Mouse (Mus musculus) hindbrain, embryonic 13.5 days (tissue): ENCODE results near the gene Matk. TPM values are rescaled to one million over a fixed set of nuclear protein-coding genes. Genes with fewer than 3 reads are reported as not detected.

Experiments used
- ATAC-seq: fragments of 200-750 bp; cut with Nextera tagmentation; 2 replicates; pipeline ENCODE4 v1.8.0; 2017; ENCODE audit warnings: moderate TSS enrichment; ENCODE audit not compliant: low FRiP score
- H3K27ac ChIP-seq: fragments of 300-500 bp; sonication (generic); 2 replicates; pipeline ENCODE4 v1.5.1; 2015; ENCODE audit warnings: inconsistent platforms, mild to moderate bottlenecking, moderate library complexity
- H3K27me3 ChIP-seq: fragments of 300-500 bp; sonication (generic); 2 replicates; pipeline ENCODE4 v1.6.1; 2015; ENCODE audit warnings: mild to moderate bottlenecking, inconsistent platforms
- H3K36me3 ChIP-seq: fragments of 300-500 bp; sonication (generic); 2 replicates; pipeline ENCODE4 v1.6.1; 2015; ENCODE audit warnings: mild to moderate bottlenecking, inconsistent platforms
- H3K4me1 ChIP-seq: fragments of 300-500 bp; sonication (generic); replicated peaks from 2 replicates; pipeline ENCODE4 v1.6.1; 2015; ENCODE audit warnings: inconsistent platforms
- H3K4me2 ChIP-seq: fragments of 300-500 bp; sonication (generic); 2 replicates; pipeline ENCODE4 v1.6.1; 2015; ENCODE audit warnings: inconsistent platforms, mild to moderate bottlenecking, moderate library complexity
- H3K4me3 ChIP-seq: fragments of 300-500 bp; sonication (generic); 2 replicates; pipeline ENCODE4 v1.5.1; 2015; ENCODE audit warnings: mild to moderate bottlenecking, inconsistent platforms
- H3K9ac ChIP-seq: fragments of 300-500 bp; sonication (generic); 2 replicates; pipeline ENCODE4 v1.6.1; 2015; ENCODE audit warnings: mild to moderate bottlenecking, inconsistent platforms
- H3K9me3 ChIP-seq: fragments of 300-500 bp; sonication (generic); 2 replicates; pipeline ENCODE4 v1.6.1; 2016; ENCODE audit warnings: inconsistent platforms
- WGBS: fragments of 180-500 bp; shearing (Covaris S2); methylation state at CpG from one replicate; pipeline ENCODE4 v1.1.7; 2015; 5-methylcytosine and 5-hydroxymethylcytosine counted together
- polyA plus RNA-seq: library from polyadenylated mRNA; unstranded; fragments of >200 nt; fragmentation: Nextera tagmentation; extraction: Ambion mirVana; gene quantifications from 2 replicates; pipeline ENCODE4 v1.2.1, GENCODE M21; 2015

Gene Matk
- polyA plus RNA-seq, 1 experiment from 2014 or later, result 16.4 TPM

DNA sequence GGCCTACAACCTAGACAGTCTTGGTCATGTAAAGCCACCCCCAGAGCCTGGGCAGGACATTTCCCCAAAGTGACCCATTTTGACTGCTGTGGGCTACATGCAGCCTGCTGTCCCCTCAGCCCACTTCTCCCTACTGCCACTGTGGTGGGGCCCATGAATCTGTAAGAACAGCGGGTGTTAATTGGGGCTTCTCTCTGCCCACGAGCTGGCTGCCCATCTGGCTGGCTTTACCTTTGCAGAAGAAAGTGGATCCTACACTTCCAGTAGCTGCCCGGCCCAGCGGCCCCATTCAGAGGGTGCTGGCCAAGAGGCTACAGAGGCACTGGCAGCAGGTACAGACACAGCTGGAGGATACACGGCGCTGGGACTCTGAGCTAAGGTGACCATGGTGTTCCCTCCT is 7.6 kb upstream of the Matk start:
- Histone ChIP-seq H3K4me3 (no peak overlapping the region), H3K4me2 (no peak overlapping the region), H3K27ac (no peak overlapping the region), H3K9ac (no peak overlapping the region), H3K36me3 (peaks cover 54% of the 10 kb centered on the region), H3K27me3 (peaks cover 64% of the 10 kb centered on the region), H3K9me3 (no peaks in the 10 kb centered on the region), H3K4me1 (peaks cover 5% of the 10 kb centered on the region; the same call in 1 of the 2 replicates)
- 95% methylated on average over 6 of the region's 6 CpGs for WGBS
- no peak for ATAC-seq

DNA sequence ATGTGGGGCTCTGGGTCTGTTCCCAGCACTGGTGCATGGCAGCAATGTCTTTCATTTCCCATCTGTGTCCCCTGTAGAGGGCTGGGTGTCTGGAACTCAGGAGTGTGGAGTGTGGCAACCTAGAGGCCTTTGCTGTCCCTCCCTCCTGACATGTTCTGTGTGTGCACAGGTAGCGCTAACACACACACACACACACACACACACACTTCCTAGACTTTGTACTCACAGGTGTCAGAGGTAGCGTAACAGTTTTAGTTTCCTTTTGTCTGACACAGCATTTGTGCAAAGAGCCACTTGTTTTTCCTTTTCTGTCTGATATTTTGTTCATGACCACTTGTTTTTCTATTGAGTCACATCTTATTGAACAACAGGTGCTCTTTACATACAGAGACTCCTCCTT is 4.9 kb upstream of the Matk start:
- H3K4me1 ChIP-seq, result peaks cover 15% of the 10 kb centered on the region
- H3K9me3 ChIP-seq, result no peaks in the 10 kb centered on the region
- 98% methylated on average over 2 of the region's 2 CpGs for WGBS
- no peak overlapping the region for H3K4me2 ChIP-seq
- ATAC-seq, result no peak
- peaks cover 72% of the 10 kb centered on the region for H3K27me3 ChIP-seq
- no peak overlapping the region for H3K9ac ChIP-seq
- no peak overlapping the region for H3K27ac ChIP-seq
- peaks cover 50% of the 10 kb centered on the region for H3K36me3 ChIP-seq
- H3K4me3 ChIP-seq, result no peak overlapping the region

DNA sequence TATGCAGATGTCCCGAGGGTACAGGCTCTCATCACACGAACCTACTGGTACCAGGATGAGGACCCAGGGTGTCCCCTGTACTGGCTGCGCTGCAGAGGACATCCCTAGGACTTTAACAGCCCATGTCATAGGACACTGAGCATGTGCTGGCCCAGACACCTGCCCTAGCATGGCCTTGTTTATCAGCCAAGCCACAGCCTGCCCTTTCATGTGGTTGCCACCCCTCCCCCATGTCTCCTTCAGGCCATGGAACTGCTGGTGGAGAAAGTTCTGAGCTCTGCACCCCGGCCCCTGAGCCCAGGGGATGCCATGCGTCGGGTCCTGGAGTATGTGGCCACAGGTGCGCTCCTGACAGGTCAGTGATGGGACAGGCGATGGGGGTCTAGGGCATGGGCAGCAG is 3.3 kb upstream of the Matk start:
- peaks cover 21% of the 10 kb centered on the region for H3K4me1 ChIP-seq
- no peak overlapping the region for H3K27ac ChIP-seq
- no peak for ATAC-seq
- no peak overlapping the region for H3K9ac ChIP-seq
- peaks cover 42% of the 10 kb centered on the region for H3K36me3 ChIP-seq
- H3K4me2 ChIP-seq, result no peak overlapping the region
- H3K27me3 ChIP-seq, result peaks cover 76% of the 10 kb centered on the region
- H3K9me3 ChIP-seq, result no peaks in the 10 kb centered on the region
- 84% methylated on average over 8 of the region's 8 CpGs for WGBS
- H3K4me3 ChIP-seq, result no peak overlapping the region

DNA sequence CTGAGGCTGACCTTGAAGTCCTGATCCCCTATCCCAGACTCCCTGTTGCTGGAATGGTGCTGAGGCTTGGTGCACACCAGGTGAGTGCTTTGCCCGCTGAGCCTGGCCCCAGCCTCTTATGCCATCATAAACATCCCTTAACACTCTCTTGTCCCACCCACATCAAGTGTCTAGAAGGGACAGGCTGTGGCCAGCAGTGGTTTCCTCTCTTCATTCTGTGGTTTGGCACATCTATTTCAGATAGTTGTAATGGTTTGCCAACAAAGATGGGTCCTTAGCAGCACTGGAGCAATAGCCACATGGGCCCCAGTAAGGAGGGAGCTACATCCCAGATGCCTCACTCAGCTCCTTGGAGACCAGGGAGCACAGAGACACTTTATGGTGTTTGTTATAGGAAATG is 2.2 kb downstream of the Matk start:
- Histone ChIP-seq H3K4me3 (no peak overlapping the region), H3K4me2 (no peak overlapping the region), H3K27me3 (peaks cover 96% of the 10 kb centered on the region), H3K4me1 (peaks cover 42% of the 10 kb centered on the region), H3K9ac (no peak overlapping the region), H3K36me3 (peaks cover 10% of the 10 kb centered on the region), H3K9me3 (no peaks in the 10 kb centered on the region), H3K27ac (no peak overlapping the region)
- WGBS, result 58% methylated on average over 1 of the region's 1 CpGs
- no peak for ATAC-seq

DNA sequence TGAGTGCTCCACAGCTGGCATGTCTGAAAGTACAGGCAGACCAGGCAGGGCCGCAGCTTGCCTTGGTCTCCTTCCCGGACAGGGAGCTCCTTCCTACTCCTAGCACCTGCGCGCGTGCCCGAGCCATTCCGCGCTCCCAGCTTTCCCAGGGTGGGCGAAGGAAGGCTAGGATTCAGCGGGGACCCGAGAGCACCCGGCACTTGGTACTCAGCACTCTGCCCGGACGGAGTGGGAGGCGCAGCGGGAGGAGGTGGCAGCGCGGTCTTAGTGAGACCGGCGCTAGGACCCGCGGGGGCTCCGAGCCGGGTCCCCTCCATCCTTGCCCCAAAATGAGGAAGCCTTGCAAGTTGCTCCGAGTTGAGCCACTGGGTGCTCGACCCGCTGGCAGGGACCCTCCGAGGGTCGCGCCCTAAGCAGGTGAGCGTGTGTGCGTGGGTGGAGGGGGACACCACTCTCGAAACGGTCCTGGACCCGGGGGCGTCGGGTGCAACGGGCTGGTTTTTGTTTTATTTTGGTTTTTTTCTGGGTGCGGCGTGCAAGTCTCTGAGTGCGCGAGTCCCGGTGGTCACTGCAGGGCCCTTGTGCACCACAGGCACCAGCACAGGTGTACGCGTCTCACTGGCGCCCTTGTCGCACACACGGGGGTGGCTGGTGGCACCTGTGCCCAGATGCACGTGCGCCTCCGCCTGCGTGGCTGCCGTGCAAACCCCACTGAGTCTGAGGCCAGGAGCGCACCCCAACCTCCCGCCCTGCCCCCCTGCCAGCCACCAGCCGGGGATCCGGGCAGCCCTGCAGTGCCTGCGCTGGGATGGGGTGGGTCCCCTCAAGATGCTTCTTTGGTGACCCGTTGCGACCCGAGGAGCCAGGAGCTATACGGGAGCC is 4.7 kb downstream of the Matk start:
- Histone ChIP-seq H3K36me3 (peaks cover 21% of the 10 kb centered on the region), H3K4me1 (peaks cover 36% of the 10 kb centered on the region), H3K4me3 (peak overlapping the region; percentile 51), H3K27me3 (peaks cover 79% of the 10 kb centered on the region), H3K27ac (no peak overlapping the region), H3K4me2 (peak overlapping the region; percentile 80), H3K9ac (peak overlapping the region; percentile 74), H3K9me3 (no peaks in the 10 kb centered on the region)
- ATAC-seq, result no peak
- WGBS, result 2% methylated on average over 62 of the region's 62 CpGs

DNA sequence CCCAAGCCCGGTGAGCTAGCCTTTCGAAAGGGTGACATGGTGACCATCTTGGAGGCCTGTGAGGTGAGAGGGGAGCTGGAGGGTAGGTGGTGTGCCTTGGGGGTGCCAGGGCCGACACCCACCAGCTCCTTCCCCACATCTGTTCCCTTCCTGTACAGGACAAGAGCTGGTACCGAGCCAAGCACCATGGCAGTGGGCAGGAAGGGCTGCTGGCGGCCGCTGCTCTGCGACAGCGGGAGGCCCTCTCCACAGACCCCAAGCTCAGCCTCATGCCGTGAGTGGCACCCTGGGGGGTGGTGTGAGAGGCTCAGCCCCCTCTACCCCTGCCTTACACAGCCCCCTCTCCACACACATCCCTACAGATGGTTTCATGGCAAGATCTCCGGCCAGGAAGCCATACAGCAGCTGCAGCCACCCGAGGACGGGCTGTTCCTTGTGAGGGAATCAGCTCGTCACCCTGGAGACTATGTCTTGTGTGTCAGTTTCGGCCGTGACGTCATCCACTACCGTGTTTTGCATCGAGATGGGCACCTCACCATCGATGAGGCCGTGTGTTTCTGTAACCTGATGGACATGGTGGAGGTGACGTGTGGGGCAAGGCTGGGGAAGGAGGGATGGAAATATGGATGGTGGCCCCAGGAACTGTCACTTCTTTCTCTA is 6.6 kb downstream of the Matk start:
- H3K9me3 ChIP-seq, result no peaks in the 10 kb centered on the region
- peak overlapping the region; percentile 4; the same call in 1 of the 2 replicates for H3K4me3 ChIP-seq
- peak overlapping the region; percentile 4; the same call in 1 of the 2 replicates for H3K27ac ChIP-seq
- peak; percentile 19; the same call in 1 of the 2 replicates for ATAC-seq
- H3K27me3 ChIP-seq, result peaks cover 59% of the 10 kb centered on the region
- H3K4me1 ChIP-seq, result peaks cover 26% of the 10 kb centered on the region
- H3K36me3 ChIP-seq, result peaks cover 40% of the 10 kb centered on the region
- peak overlapping the region; percentile 49; the same call in 1 of the 2 replicates for H3K9ac ChIP-seq
- H3K4me2 ChIP-seq, result 0 out of 2 replicates have a peak overlapping the region, but pooled peaks have one; percentile 13
- 44% methylated on average over 21 of the region's 21 CpGs for WGBS

DNA sequence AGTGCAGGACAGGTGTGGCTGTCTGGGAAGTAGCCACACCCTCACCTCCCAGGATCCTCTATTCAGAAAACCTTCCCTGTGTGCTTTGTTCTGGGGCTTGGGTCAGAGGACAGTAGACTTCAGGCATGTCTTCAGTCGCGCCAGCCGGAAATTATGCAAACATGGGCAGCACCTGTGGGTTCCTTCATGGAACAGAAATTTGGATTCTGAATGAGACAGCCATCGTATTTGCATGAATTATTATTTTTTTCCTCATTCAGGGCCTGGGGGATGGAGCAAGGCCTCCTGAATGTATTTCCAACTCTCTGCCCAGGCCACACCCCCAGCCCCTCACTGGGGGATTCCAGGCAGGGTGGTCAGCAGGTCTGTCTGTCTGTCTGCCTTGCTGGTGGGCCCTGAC is 8.3 kb downstream of the Matk start:
- no peak overlapping the region for H3K4me3 ChIP-seq

DNA sequence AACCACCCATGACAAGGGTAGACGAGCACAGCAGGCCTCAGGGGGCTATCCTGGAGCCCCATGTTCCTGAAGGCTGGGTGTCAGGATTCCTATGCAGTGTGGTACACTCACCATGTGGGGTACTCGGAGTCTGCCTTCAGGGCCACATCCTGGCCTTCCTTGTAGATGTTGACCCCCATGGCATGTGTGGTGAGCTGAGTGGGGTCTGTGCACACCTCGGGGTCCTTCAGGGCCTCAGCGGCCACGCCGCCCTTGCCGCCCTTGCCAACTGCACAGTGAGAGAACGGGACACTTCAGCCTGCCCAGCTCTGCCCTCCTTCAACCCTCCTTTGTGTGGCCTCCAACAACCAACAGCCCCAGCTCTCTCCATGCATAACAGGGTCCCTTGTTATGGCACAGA is 12.8 kb downstream of the Matk start:
- Histone ChIP-seq H3K9me3 (no peaks in the 10 kb centered on the region), H3K9ac (peak overlapping the region; percentile 82), H3K27ac (no peak overlapping the region), H3K4me1 (peaks cover 28% of the 10 kb centered on the region), H3K36me3 (peaks cover 51% of the 10 kb centered on the region), H3K27me3 (peaks cover 2% of the 10 kb centered on the region; the same call in 1 of the 2 replicates), H3K4me3 (peak overlapping the region; percentile 52), H3K4me2 (peak overlapping the region; percentile 64)
- 95% methylated on average over 8 of the region's 8 CpGs for WGBS
- peak; percentile 9; the same call in 1 of the 2 replicates for ATAC-seq

More for the DNA sequence above, 8.3 kb downstream of the Matk start:
- ATAC-seq, result no peak
- peaks cover 46% of the 10 kb centered on the region for H3K27me3 ChIP-seq
- no peak overlapping the region for H3K27ac ChIP-seq
- peaks cover 37% of the 10 kb centered on the region for H3K4me1 ChIP-seq
- WGBS, result 90% methylated on average over 4 of the region's 4 CpGs
- H3K9me3 ChIP-seq, result no peaks in the 10 kb centered on the region
- no peak overlapping the region for H3K9ac ChIP-seq
- H3K36me3 ChIP-seq, result peaks cover 51% of the 10 kb centered on the region
- H3K4me2 ChIP-seq, result no peak overlapping the region

DNA sequence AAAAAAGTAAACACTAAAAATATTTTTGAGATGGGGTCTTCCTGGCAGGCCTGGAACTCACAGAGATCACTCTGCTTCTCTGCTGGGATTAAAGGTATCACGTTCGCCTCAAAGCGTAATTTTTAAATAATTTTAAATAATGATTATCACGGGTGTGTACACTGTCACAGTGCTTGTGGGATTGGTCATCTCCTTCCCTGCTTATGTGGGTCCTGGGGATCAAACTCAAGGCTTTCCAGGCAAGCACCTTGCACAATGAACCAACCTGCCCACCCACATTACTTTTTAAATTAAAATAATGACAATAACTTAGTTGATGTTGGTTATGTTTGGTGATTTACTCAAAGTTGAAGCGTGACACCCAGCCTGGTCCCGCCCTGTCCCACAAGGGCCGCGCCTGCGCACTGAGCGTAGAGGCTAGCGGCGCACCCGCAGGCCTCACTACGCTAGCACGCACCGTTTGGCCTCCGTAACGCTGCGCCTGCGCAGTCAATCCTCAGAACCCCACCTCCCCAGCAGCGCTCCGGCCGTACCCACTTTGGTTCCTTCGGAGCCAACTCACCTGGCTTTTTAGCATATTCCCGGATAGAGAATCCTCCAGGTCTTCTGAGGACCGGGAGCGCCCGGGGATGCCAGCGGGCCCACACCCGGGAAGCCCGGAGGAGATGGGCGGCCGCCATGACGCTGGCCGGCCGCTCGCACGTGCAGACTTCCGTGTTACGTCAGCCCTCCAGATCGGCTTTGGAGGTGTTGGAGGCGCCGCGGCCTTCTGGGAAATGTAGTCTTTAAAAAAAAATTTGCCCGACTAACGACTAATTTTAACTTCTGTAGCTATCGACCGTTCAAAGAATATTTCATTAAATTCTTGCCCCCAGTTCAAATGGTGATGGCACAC is 13.7 kb downstream of the Matk start, which contains the start of the genes Mrpl54 and Apba3:
Mrpl54 (minus strand) TSS at position 724 of the 895 bp plus-strand sequence.
Apba3 (plus strand) TSS at position 750 of the 895 bp plus-strand sequence.
- Histone ChIP-seq H3K4me1 (peaks cover 28% of the 10 kb centered on the region), H3K4me3 (peak within 1 kb of the TSS; percentile 67), H3K9me3 (no peaks in the 10 kb centered on the region), H3K4me2 (peak within 1 kb of the TSS; percentile 82), H3K9ac (peak within 1 kb of the TSS; percentile 82), H3K27me3 (no peaks in the 10 kb centered on the region), H3K27ac (peak within 1 kb of the TSS; percentile 88), H3K36me3 (peaks cover 51% of the 10 kb centered on the region)
- WGBS, result under 1% methylated on average over 48 of the region's 48 CpGs
- peak; percentile 91 for ATAC-seq

DNA sequence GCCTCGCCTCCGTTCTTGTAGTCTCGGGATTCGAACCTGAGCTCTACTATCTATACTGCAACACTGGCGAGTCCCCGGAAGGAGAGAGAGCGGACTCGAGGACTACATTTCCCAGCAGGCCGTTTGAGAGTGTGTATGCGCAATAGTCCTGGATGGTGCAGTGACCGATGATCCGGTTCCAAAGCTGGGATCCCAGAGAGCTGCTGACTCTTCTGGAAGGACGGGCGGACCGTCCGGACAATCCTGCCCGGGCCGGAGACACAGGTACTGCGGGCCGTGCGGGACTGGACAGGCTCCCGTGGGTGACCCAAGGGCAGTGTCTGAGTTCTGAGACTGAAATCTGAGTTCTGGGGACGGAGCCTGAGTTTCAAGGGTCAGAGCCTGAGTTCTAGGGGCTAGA is 15.3 kb downstream of the Matk start:
- Histone ChIP-seq H3K9me3 (no peaks in the 10 kb centered on the region), H3K36me3 (peaks cover 51% of the 10 kb centered on the region), H3K4me2 (peak overlapping the region; percentile 82), H3K27me3 (no peaks in the 10 kb centered on the region), H3K4me1 (peaks cover 28% of the 10 kb centered on the region), H3K9ac (peak overlapping the region; percentile 86), H3K4me3 (peak overlapping the region; percentile 67), H3K27ac (0 out of 2 replicates have a peak overlapping the region, but pooled peaks have one; percentile 52)
- peak; percentile 33 for ATAC-seq
- 4% methylated on average over 23 of the region's 23 CpGs for WGBS

DNA sequence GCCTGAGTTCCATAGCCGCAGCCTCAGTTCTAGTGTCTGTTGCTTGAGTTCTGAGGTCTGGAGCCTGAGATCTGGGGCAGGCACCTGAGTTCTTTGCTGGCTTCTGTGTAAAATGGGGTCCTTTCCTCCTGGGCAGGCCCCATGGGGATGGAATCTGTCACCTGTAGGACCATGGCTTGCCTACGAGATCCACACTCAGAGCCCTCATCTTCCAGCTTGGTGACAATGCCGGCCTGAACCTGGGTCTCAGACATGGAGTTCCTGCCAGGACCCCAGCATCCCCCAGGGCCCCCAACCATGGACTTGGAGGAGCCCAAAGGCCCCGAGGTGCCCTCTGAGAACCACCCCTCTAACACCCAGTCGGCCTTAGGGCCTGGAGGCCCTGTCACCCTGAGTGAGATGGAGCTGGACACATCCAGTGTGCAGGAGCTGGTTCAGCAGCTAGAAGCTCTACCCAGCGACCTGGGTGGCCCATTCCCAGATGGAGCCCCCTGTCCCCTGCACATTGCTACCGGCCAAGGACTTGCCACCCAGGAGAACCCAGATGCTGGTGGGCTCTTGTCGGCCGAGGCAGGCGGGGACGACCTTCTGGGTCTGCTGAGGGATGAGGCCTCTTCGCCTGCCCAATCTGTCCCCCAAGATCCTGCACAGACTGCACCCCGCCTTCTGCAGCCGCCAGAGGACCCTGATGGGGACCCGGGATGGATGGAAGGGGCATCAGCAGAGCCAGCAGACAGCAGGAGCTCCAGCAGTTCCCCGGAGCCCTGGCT is 16.1 kb downstream of the Matk start:
- peak overlapping the region; percentile 67 for H3K4me3 ChIP-seq
- H3K27me3 ChIP-seq, result no peaks in the 10 kb centered on the region
- H3K4me2 ChIP-seq, result peak overlapping the region; percentile 82
- no peaks in the 10 kb centered on the region for H3K9me3 ChIP-seq
- 86% methylated on average over 16 of the region's 16 CpGs for WGBS
- H3K9ac ChIP-seq, result peak overlapping the region; percentile 86
- peaks cover 28% of the 10 kb centered on the region for H3K4me1 ChIP-seq
- ATAC-seq, result no peak
- no peak overlapping the region for H3K27ac ChIP-seq
- peaks cover 51% of the 10 kb centered on the region for H3K36me3 ChIP-seq
